Mouse (Mus musculus) MEL (cell line): ENCODE results near the gene Hs6st3. TPM values are rescaled to one million over a fixed set of nuclear protein-coding genes. Genes with fewer than 3 reads are reported as not detected.

Experiments
- DNase-seq: peaks from one replicate; pipeline ENCODE4 v3.0.0; 2011; ENCODE audit warnings: low read depth, low spot score
- H3K27ac ChIP-seq: 2 replicates; pipeline ENCODE4 v1.5.1; 2012; ENCODE audit warnings: low read depth, mild to moderate bottlenecking, control low read depth, low read length, moderate library complexity; ENCODE audit not compliant: control insufficient read depth
- H3K27me3 ChIP-seq, 2 experiments: fragments of 150-350 bp in 1 of 2; sonication (generic) in 1 of 2; 2 replicates each; pipeline ENCODE4 v1.6.1; 2012; ENCODE audit warnings: low read length in 2 of 2, mild to moderate bottlenecking in 2 of 2, improper control_type of control experiment in 1 of 2, moderate library complexity in 1 of 2; ENCODE audit not compliant: insufficient read depth in 2 of 2, control insufficient read depth in 1 of 2
- H3K36me3 ChIP-seq, 2 experiments: 2 replicates each; pipeline ENCODE4 v1.6.1; 2012 to 2014; ENCODE audit warnings: low read length in 2 of 2, improper control_type of control experiment in 1 of 2, inconsistent platforms in 1 of 2, mild to moderate bottlenecking in 1 of 2; ENCODE audit not compliant: insufficient read depth in 2 of 2, control insufficient read depth in 1 of 2
- H3K4me1 ChIP-seq, 2 experiments: fragments of 150-350 bp in 1 of 2; sonication (generic) in 1 of 2; 2 replicates each; pipeline ENCODE4 v1.6.1; 2012; ENCODE audit warnings: low read length in 2 of 2, improper control_type of control experiment in 1 of 2, mild to moderate bottlenecking in 1 of 2; ENCODE audit not compliant: insufficient read depth in 2 of 2, control insufficient read depth in 1 of 2
- H3K4me3 ChIP-seq, 2 experiments: fragments of 150-350 bp in 1 of 2; sonication (generic) in 1 of 2; 2 replicates each; pipeline ENCODE4 v1.5.1; 2012; ENCODE audit warnings: low read depth in 2 of 2, low read length in 2 of 2, mild to moderate bottlenecking in 2 of 2, moderate library complexity in 2 of 2, control low read depth in 1 of 2, improper control_type of control experiment in 1 of 2; ENCODE audit not compliant: control insufficient read depth in 1 of 2, insufficient read depth in 1 of 2
- H3K79me2 ChIP-seq: 2 replicates; pipeline ENCODE4 v1.6.1; 2012; ENCODE audit warnings: mild to moderate bottlenecking, low read length, moderate library complexity; ENCODE audit not compliant: control insufficient read depth, poor library complexity, insufficient read depth
- H3K9ac ChIP-seq: 2 replicates; pipeline ENCODE4 v1.6.1; 2012; ENCODE audit warnings: low read depth, mild to moderate bottlenecking, control low read depth, low read length, moderate library complexity; ENCODE audit not compliant: control insufficient read depth, poor library complexity, severe bottlenecking
- H3K9me3 ChIP-seq: fragments of 150-350 bp; sonication (generic); replicated peaks from 2 replicates; pipeline ENCODE4 v1.6.1; 2012; ENCODE audit warnings: mild to moderate bottlenecking, low read length, improper control_type of control experiment, moderate library complexity; ENCODE audit not compliant: insufficient read depth
- CHD1 ChIP-seq: IDR thresholded peaks from 2 replicates; pipeline ENCODE4 v1.6.1; 2012; ENCODE audit warnings: low read depth, mild to moderate bottlenecking, inconsistent platforms, low read length, improper control_type of control experiment
- CTCF ChIP-seq, 3 experiments: IDR thresholded peaks in 2 of 3; conservative IDR thresholded peaks in 1 of 3; 2 replicates each; pipeline ENCODE4 v1.5.1; 2011 to 2012; ENCODE audit warnings: low read length in 3 of 3, low read depth in 2 of 3, mild to moderate bottlenecking in 2 of 3, improper control_type of control experiment in 1 of 3, inconsistent platforms in 1 of 3, mixed read lengths in 1 of 3, moderate library complexity in 1 of 3; ENCODE audit not compliant: control insufficient read depth in 1 of 3, insufficient read depth in 1 of 3, poor library complexity in 1 of 3, severe bottlenecking in 1 of 3
- E2F4 ChIP-seq: IDR thresholded peaks from 2 replicates; pipeline ENCODE4 v1.6.1; 2011; ENCODE audit warnings: low read depth, low read length, improper control_type of control experiment, borderline replicate concordance
- EP300 ChIP-seq, 2 experiments: IDR thresholded peaks; 2 replicates each; pipeline ENCODE4 v1.6.1; 2011; ENCODE audit warnings: improper control_type of control experiment in 2 of 2, low read length in 2 of 2, low read depth in 1 of 2, mild to moderate bottlenecking in 1 of 2
- GATA1 ChIP-seq: IDR thresholded peaks from 2 replicates; pipeline ENCODE4 v1.6.1; 2011; ENCODE audit warnings: low read depth, low read length, improper control_type of control experiment
- JUND ChIP-seq: IDR thresholded peaks from 2 replicates; pipeline ENCODE4 v1.6.1; 2011; ENCODE audit warnings: low read depth, mild to moderate bottlenecking, improper control_type of control experiment, low read length
- KAT2A ChIP-seq: conservative IDR thresholded peaks from 2 replicates; pipeline ENCODE4 v1.6.1; 2012; ENCODE audit warnings: low read depth, low read length, improper control_type of control experiment, inconsistent platforms
- MAZ ChIP-seq: IDR thresholded peaks from 2 replicates; pipeline ENCODE4 v1.6.1; 2012; ENCODE audit warnings: low read depth, mild to moderate bottlenecking, inconsistent platforms, low read length, improper control_type of control experiment
- MEF2A ChIP-seq: IDR thresholded peaks from 2 replicates; pipeline ENCODE4 v1.6.1; 2014; ENCODE audit warnings: low read depth, mild to moderate bottlenecking, inconsistent platforms, low read length, improper control_type of control experiment; ENCODE audit not compliant: poor library complexity, insufficient replicate concordance, severe bottlenecking; ENCODE audit errors: extremely low read depth
- MXI1 ChIP-seq: IDR thresholded peaks from 2 replicates; pipeline ENCODE4 v1.6.1; 2011; ENCODE audit warnings: mild to moderate bottlenecking, low read depth, low read length, improper control_type of control experiment
- MYB ChIP-seq: IDR thresholded peaks from 2 replicates; pipeline ENCODE4 v1.6.1; 2011; ENCODE audit warnings: mild to moderate bottlenecking, low read depth, low read length, improper control_type of control experiment
- MYC ChIP-seq: IDR thresholded peaks from 2 replicates; pipeline ENCODE4 v1.6.1; 2011; ENCODE audit warnings: low read depth, mild to moderate bottlenecking, low read length, improper control_type of control experiment, moderate library complexity
- POLR2A ChIP-seq, 2 experiments: IDR thresholded peaks; 2 replicates each; pipeline ENCODE4 v1.6.1; 2011 to 2012; ENCODE audit warnings: low read length in 2 of 2, mild to moderate bottlenecking in 2 of 2, control low read depth in 1 of 2, improper control_type of control experiment in 1 of 2, low read depth in 1 of 2, moderate library complexity in 1 of 2; ENCODE audit not compliant: control insufficient read depth in 1 of 2, insufficient read depth in 1 of 2, poor library complexity in 1 of 2
- POLR2AphosphoS2 ChIP-seq: IDR thresholded peaks from 2 replicates; pipeline ENCODE4 v1.6.1; 2011; ENCODE audit warnings: low read length, improper control_type of control experiment
- RAD21 ChIP-seq: IDR thresholded peaks from 2 replicates; pipeline ENCODE4 v1.6.1; 2011; ENCODE audit warnings: mild to moderate bottlenecking, low read depth, low read length, improper control_type of control experiment
- RCOR1 ChIP-seq: IDR thresholded peaks from 2 replicates; pipeline ENCODE4 v1.6.1; 2012; ENCODE audit warnings: low read depth, mild to moderate bottlenecking, inconsistent platforms, low read length, improper control_type of control experiment
- SIN3A ChIP-seq: IDR thresholded peaks from 2 replicates; pipeline ENCODE4 v1.6.1; 2012; ENCODE audit warnings: low read length, improper control_type of control experiment, inconsistent platforms
- TBP ChIP-seq: IDR thresholded peaks from 2 replicates; pipeline ENCODE4 v1.8.0; 2011; ENCODE audit warnings: low read depth, low read length, improper control_type of control experiment
- USF2 ChIP-seq, 2 experiments: IDR thresholded peaks; 2 replicates each; pipeline ENCODE4 v1.6.1; 2011 to 2012; ENCODE audit warnings: improper control_type of control experiment in 2 of 2, low read length in 2 of 2, borderline replicate concordance in 1 of 2, inconsistent platforms in 1 of 2, low read depth in 1 of 2, mild to moderate bottlenecking in 1 of 2; ENCODE audit not compliant: insufficient read depth in 1 of 2
- ZC3H11A ChIP-seq: IDR thresholded peaks from 2 replicates; pipeline ENCODE4 v1.6.1; 2012; ENCODE audit warnings: low read depth, mild to moderate bottlenecking, inconsistent platforms, low read length, improper control_type of control experiment
- ZKSCAN1 ChIP-seq: IDR thresholded peaks from 2 replicates; pipeline ENCODE4 v1.6.1; 2012; ENCODE audit warnings: low read depth, mild to moderate bottlenecking, inconsistent platforms, low read length, improper control_type of control experiment, moderate library complexity
- ZMIZ1 ChIP-seq: IDR thresholded peaks from 2 replicates; pipeline ENCODE4 v1.6.1; 2012; ENCODE audit warnings: low read depth, mild to moderate bottlenecking, inconsistent platforms, low read length, improper control_type of control experiment, moderate library complexity
- polyA plus RNA-seq, 2 experiments: library from polyadenylated mRNA; stranded (reverse) in 1 of 2; unstranded in 1 of 2; fragments of >175 nt in 1 of 2; fragments of >200 nt in 1 of 2; gene quantifications; 2 replicates each; pipeline versions ENCODE4 v1.2.1 to v1.2.4; 2012; ENCODE audit warnings: low replicate concordance in 2 of 2, low read depth in 1 of 2; ENCODE audit not compliant: insufficient read length in 2 of 2, insufficient read depth in 1 of 2, missing spikeins in 1 of 2
- total RNA-seq: library from RNA; depleted of rRNA; stranded (reverse); fragments of 300-350 nt; gene quantifications from 2 replicates; pipeline ENCODE4 v1.2.3, GENCODE M21; 2012

The Hs6st3 gene
- total and polyA plus RNA-seq, 3 experiments: not detected

- Histone ChIP-seq H3K4me1 (no peaks in the 10 kb centered on the region), H3K79me2 (no peaks in the 10 kb centered on the region)
- no peak for TF ChIP-seq MXI1
- TF ChIP-seq CHD1: no peak
- TF ChIP-seq RCOR1: no peak
- TF ChIP-seq SIN3A: no peak
- TF ChIP-seq ZMIZ1: no peak
- TF ChIP-seq MEF2A: no peak
- no peak for TF ChIP-seq ZKSCAN1
- TF ChIP-seq MYB: no peak
- TF ChIP-seq KAT2A: no peak
- TF ChIP-seq MAZ: no peak
- no peak for TF ChIP-seq EP300 (IDR thresholded peaks at IDR 0.05; ENCODE audit: low read depth in 1 of 2, low read length in 2 of 2)
- no peak for TF ChIP-seq E2F4
- no peak for TF ChIP-seq MYC
- no peak for TF ChIP-seq CTCF (IDR thresholded peaks at IDR 0.05 in 2 of 3, conservative IDR thresholded peaks at IDR 0.05 in 1 of 3; ENCODE audit: control insufficient read depth in 1 of 3, insufficient read depth in 1 of 3, low read depth in 2 of 3, low read length in 3 of 3, poor library complexity in 1 of 3, severe bottlenecking in 1 of 3)
- no peak for TF ChIP-seq JUND
- TF ChIP-seq RAD21: no peak
- TF ChIP-seq USF2 (IDR thresholded peaks at IDR 0.05; ENCODE audit: borderline replicate concordance in 1 of 2, insufficient read depth in 1 of 2, low read depth in 1 of 2, low read length in 2 of 2): no peak
Observed at GRCm38 (mm10) chr14:119215576-119216309, 77.6 kb downstream of the Hs6st3 start.

GRCm38 (mm10) chr14:119227709-119228338 lies 89.7 kb downstream of the Hs6st3 start:
- Histone ChIP-seq H3K4me3 (no peak overlapping the region), H3K27me3 (no peaks in the 10 kb centered on the region), H3K4me1 (no peaks in the 10 kb centered on the region), H3K9me3 (no peaks in the 10 kb centered on the region), H3K27ac (no peak overlapping the region), H3K36me3 (no peaks in the 10 kb centered on the region), H3K79me2 (no peaks in the 10 kb centered on the region), H3K9ac (no peak overlapping the region)
- DNase-seq: no peak
- TF ChIP-seq TBP (no peak), MAZ (no peak), CHD1 (no peak), MYC (no peak), CTCF (IDR thresholded peaks at IDR 0.05 in 2 of 3, conservative IDR thresholded peaks at IDR 0.05 in 1 of 3; ENCODE audit: control insufficient read depth in 1 of 3, insufficient read depth in 1 of 3, low read depth in 2 of 3, low read length in 3 of 3, poor library complexity in 1 of 3, severe bottlenecking in 1 of 3) (no peak), GATA1 (no peak), POLR2A (IDR thresholded peaks at IDR 0.05; ENCODE audit: control insufficient read depth in 1 of 2, insufficient read depth in 1 of 2, low read depth in 1 of 2, low read length in 2 of 2, poor library complexity in 1 of 2) (no peak), EP300 (IDR thresholded peaks at IDR 0.05; ENCODE audit: low read depth in 1 of 2, low read length in 2 of 2) (no peak), USF2 (IDR thresholded peaks at IDR 0.05; ENCODE audit: borderline replicate concordance in 1 of 2, insufficient read depth in 1 of 2, low read depth in 1 of 2, low read length in 2 of 2) (no peak), E2F4 (no peak), ZKSCAN1 (no peak), ZC3H11A (no peak), POLR2AphosphoS2 (no peak)

More at GRCm38 (mm10) chr14:119215576-119216309, 77.6 kb downstream of the Hs6st3 start:
- no peak for DNase-seq
- Histone ChIP-seq H3K9me3 (no peaks in the 10 kb centered on the region), H3K9ac (no peak overlapping the region), H3K27ac (no peak overlapping the region), H3K27me3 (no peaks in the 10 kb centered on the region), H3K36me3 (no peaks in the 10 kb centered on the region), H3K4me3 (no peak overlapping the region)
